Mouse (Mus musculus): Measurements from ENCODE around the gene Gtf2a1. TPM values are rescaled to one million over a fixed set of nuclear protein-coding genes. Genes with fewer than 3 reads are reported as not detected.

Gtf2a1 gene
- polyA plus RNA-seq, 2 experiments, result 16.0 to 32.0 TPM

DNA sequence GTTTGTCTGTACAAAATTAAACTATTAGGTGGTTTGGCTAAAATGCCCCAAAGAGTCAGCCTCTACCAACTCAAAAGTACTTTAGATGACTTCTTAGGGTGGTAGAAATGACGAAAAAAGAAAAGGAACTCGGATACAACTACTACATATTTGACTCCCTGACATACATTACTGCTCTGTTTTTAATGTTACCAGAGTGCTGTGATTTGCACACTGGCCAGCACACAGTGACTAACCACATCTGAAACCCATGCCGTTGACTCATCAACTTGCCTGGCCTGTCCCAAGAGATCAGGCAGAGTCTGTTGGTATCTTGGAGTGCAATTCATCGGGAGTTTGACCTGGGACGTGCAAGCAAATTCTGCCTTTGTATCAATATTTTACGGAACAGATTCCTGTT is 429 bp upstream of the Gtf2a1 start:
- no peaks in the 10 kb centered on the region for H3K36me3 ChIP-seq (ENCODE audit: control insufficient read depth, insufficient read depth, low read length)
- peak overlapping the region; percentile 100 for H3K27ac ChIP-seq (replicated peaks; ENCODE audit: low read depth, low read length)
- peak overlapping the region; percentile 90 for H3K4me3 ChIP-seq (replicated peaks; ENCODE audit: low read length)
- H3K27me3 ChIP-seq (ENCODE audit: control insufficient read depth, insufficient read depth, low read length), result no peaks in the 10 kb centered on the region
- peak overlapping the region; percentile 100 for H3K9ac ChIP-seq (ENCODE audit: low read depth, low read length, severe bottlenecking)
- no peak for ATAC-seq (ENCODE audit: low FRiP score, low read depth)
- TF ChIP-seq POLR2A (IDR thresholded peaks at IDR 0.05; ENCODE audit: borderline replicate concordance, extremely low read depth, insufficient read depth, insufficient read length), result no peak
- H3K4me1 ChIP-seq (ENCODE audit: control insufficient read depth, insufficient read depth, low read length), result peaks cover 14% of the 10 kb centered on the region
- H3K4me2 ChIP-seq (replicated peaks; ENCODE audit: low read depth, low read length, severe bottlenecking), result peak overlapping the region; percentile 58
- WGBS, result 34% methylated on average over 6 of the region's 6 CpGs
- DNase-seq (ENCODE audit: low spot score), result peak; percentile 47
- no peaks in the 10 kb centered on the region for H3K9me3 ChIP-seq (ENCODE audit: control insufficient read depth, low read length)

DNA sequence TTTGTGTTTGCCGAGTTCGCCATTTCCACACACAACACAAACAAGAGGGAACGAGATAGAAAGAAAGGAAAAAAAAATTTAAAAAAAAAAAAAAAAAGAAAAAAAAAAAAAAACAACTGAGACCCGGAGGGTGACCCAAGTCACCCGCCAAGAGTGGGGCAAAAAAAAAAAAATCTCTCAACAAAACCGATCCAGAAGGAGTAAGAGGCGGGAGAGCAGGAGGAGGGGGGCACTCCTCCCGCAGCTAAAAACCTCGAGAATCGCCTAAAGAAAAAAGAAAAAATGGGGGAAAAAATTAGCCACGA is 793 bp downstream of the Gtf2a1 start:
- ATAC-seq (ENCODE audit: low FRiP score, low read depth), result no peak

DNA sequence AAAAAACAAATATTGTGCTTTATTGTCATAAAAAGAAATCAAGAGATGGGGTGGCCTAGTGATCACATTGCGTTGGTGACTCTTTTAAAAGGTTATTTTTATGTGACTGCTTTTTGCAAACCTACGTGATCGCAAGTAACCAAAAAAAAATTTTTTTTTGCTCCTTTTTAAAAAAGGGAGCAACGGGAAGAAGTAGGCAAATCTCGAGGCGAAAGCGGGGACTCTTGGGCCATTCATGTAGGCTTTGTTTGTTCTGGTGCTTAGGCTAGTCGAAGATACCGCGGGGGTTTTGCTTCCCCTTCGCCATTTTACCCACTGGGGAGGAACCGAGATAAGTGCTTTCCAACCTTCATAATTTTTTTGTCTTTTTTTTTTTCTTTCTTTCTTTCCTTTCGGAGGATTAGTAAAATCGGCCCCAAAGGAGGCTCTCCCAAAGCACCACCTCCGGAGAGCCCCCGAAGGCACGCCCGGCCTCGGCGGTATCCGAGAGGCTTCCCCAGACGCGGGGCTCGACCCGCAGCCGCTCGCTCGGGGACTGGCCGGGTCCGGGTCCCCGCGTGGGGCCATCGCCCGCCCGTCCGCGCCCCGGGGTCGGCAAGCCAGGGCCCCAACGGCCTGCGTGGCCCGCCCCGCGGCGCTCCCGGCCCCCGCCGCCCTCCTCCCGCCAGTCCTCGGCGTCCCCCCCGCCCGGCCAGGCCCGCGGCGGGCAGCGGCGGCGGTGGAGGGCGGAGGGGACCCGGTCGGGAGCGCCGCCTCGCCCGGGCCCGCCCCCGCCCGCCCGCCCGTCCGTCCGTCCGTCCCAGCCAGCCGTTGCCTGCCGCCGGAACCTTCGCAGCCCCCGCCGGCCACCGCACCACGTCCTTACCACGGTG is 1.4 kb downstream of the Gtf2a1 start:
- under 1% methylated on average over 61 of the region's 83 CpGs for WGBS
- ATAC-seq (ENCODE audit: low FRiP score, low read depth), result no peak
- TF ChIP-seq POLR2A (IDR thresholded peaks at IDR 0.05; ENCODE audit: borderline replicate concordance, extremely low read depth, insufficient read depth, insufficient read length), result no peak
- peak overlapping the region; percentile 100 for H3K9ac ChIP-seq (ENCODE audit: low read depth, low read length, severe bottlenecking)
- peak overlapping the region; percentile 90 for H3K4me3 ChIP-seq (replicated peaks; ENCODE audit: low read length)
- H3K27ac ChIP-seq (replicated peaks; ENCODE audit: low read depth, low read length), result peak overlapping the region; percentile 100
- peak; percentile 63 for DNase-seq (ENCODE audit: low spot score)
- no peaks in the 10 kb centered on the region for H3K9me3 ChIP-seq (ENCODE audit: control insufficient read depth, low read length)
- H3K4me1 ChIP-seq (ENCODE audit: control insufficient read depth, insufficient read depth, low read length), result peaks cover 14% of the 10 kb centered on the region
- H3K27me3 ChIP-seq (ENCODE audit: control insufficient read depth, insufficient read depth, low read length), result no peaks in the 10 kb centered on the region
- H3K36me3 ChIP-seq (ENCODE audit: control insufficient read depth, insufficient read depth, low read length), result peaks cover 12% of the 10 kb centered on the region
- H3K4me2 ChIP-seq (replicated peaks; ENCODE audit: low read depth, low read length, severe bottlenecking), result peak overlapping the region; percentile 16

More for the DNA sequence above, 793 bp downstream of the Gtf2a1 start:
- H3K27me3 ChIP-seq (ENCODE audit: control insufficient read depth, insufficient read depth, low read length), result no peaks in the 10 kb centered on the region
- peaks cover 9% of the 10 kb centered on the region for H3K36me3 ChIP-seq (ENCODE audit: control insufficient read depth, insufficient read depth, low read length)
- H3K4me1 ChIP-seq (ENCODE audit: control insufficient read depth, insufficient read depth, low read length), result peaks cover 14% of the 10 kb centered on the region
- H3K4me3 ChIP-seq (replicated peaks; ENCODE audit: low read length), result peak overlapping the region; percentile 90
- no peaks in the 10 kb centered on the region for H3K9me3 ChIP-seq (ENCODE audit: control insufficient read depth, low read length)
- no peak for DNase-seq (ENCODE audit: low spot score)
- H3K4me2 ChIP-seq (replicated peaks; ENCODE audit: low read depth, low read length, severe bottlenecking), result no peak overlapping the region; the same call in 1 of the 2 replicates
- H3K27ac ChIP-seq (replicated peaks; ENCODE audit: low read depth, low read length), result peak overlapping the region; percentile 100
- peak overlapping the region; percentile 100 for H3K9ac ChIP-seq (ENCODE audit: low read depth, low read length, severe bottlenecking)
- no peak for TF ChIP-seq POLR2A (IDR thresholded peaks at IDR 0.05; ENCODE audit: borderline replicate concordance, extremely low read depth, insufficient read depth, insufficient read length)
- WGBS, result 0% methylated on average over 10 of the region's 11 CpGs

DNA sequence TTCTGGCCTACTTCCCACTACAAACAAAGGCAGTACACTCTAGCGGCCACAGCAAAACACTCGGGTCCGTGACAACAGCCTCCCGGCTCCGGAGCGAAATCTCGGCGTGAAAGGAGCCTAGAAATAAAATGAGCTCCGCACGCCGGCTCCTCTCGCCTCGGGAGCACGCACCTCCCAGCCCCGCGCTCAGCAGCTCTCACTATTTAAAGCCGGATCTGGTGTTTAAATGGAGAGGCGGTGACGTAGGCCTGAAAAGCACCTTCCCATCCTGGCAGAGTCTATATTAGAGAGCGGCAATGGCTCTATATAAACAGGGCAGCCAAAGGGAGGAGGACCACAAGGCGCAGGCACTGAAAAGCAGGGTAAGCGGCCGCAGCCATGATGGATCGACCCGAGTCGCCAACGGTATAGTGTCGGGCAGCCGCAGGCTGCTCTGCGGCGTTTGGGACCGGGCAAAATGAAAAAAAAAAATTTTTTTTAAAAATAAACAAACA is 2.1 kb downstream of the Gtf2a1 start:
- Histone ChIP-seq H3K36me3 (ENCODE audit: control insufficient read depth, insufficient read depth, low read length) (peaks cover 17% of the 10 kb centered on the region), H3K27ac (replicated peaks; ENCODE audit: low read depth, low read length) (peak overlapping the region; percentile 100), H3K9ac (ENCODE audit: low read depth, low read length, severe bottlenecking) (peak overlapping the region; percentile 100), H3K4me1 (ENCODE audit: control insufficient read depth, insufficient read depth, low read length) (peaks cover 14% of the 10 kb centered on the region), H3K27me3 (ENCODE audit: control insufficient read depth, insufficient read depth, low read length) (no peaks in the 10 kb centered on the region), H3K4me3 (replicated peaks; ENCODE audit: low read length) (peak overlapping the region; percentile 90), H3K4me2 (replicated peaks; ENCODE audit: low read depth, low read length, severe bottlenecking) (peak overlapping the region; percentile 54), H3K9me3 (ENCODE audit: control insufficient read depth, low read length) (no peaks in the 10 kb centered on the region)
- under 1% methylated on average over 32 of the region's 32 CpGs for WGBS
- ATAC-seq (ENCODE audit: low FRiP score, low read depth) (peak; percentile 87), DNase-seq (ENCODE audit: low spot score) (peak; percentile 97)
- peak; percentile 99 for TF ChIP-seq POLR2A (IDR thresholded peaks at IDR 0.05; ENCODE audit: borderline replicate concordance, extremely low read depth, insufficient read depth, insufficient read length)

DNA sequence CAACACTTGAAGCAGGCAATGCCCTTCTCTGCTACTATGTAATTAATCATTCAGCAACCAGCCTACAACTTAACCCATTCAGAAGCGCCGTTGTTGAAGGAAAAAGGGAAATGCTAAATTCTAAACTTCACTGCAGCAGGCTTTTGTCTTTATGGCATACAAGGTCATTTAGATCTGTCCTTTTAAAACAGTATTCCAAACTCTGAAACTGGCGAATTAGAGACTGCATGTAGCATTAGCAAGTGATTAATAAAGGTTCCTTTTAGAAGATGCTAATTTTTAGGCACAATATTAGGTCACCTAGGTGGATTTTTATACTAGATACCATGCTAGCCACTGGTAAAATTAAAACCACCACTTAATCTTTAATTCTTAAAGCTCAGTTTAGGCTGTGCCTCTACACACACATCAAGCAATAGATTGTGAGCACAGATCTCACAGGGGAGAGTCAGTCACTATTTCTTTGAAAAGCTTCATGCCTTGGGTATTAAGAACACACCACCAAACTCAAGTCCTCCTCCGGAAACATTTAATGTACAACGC is 2.7 kb downstream of the Gtf2a1 start:
- WGBS, result 8% methylated on average over 5 of the region's 5 CpGs

More for the DNA sequence above, 2.7 kb downstream of the Gtf2a1 start:
- TF ChIP-seq POLR2A (IDR thresholded peaks at IDR 0.05; ENCODE audit: borderline replicate concordance, extremely low read depth, insufficient read depth, insufficient read length), result no peak
- H3K9ac ChIP-seq (ENCODE audit: low read depth, low read length, severe bottlenecking), result peak overlapping the region; percentile 100
- no peaks in the 10 kb centered on the region for H3K27me3 ChIP-seq (ENCODE audit: control insufficient read depth, insufficient read depth, low read length)
- H3K9me3 ChIP-seq (ENCODE audit: control insufficient read depth, low read length), result no peaks in the 10 kb centered on the region
- peaks cover 23% of the 10 kb centered on the region for H3K36me3 ChIP-seq (ENCODE audit: control insufficient read depth, insufficient read depth, low read length)
- peak overlapping the region; percentile 54 for H3K4me2 ChIP-seq (replicated peaks; ENCODE audit: low read depth, low read length, severe bottlenecking)
- H3K27ac ChIP-seq (replicated peaks; ENCODE audit: low read depth, low read length), result peak overlapping the region; percentile 100
- DNase-seq (ENCODE audit: low spot score) (no peak), ATAC-seq (ENCODE audit: low FRiP score, low read depth) (no peak)
- peak overlapping the region; percentile 90 for H3K4me3 ChIP-seq (replicated peaks; ENCODE audit: low read length)
- H3K4me1 ChIP-seq (ENCODE audit: control insufficient read depth, insufficient read depth, low read length), result peaks cover 14% of the 10 kb centered on the region

Measured in limb, embryonic 14.5 days (tissue).